Mouse (Mus musculus): ENCODE measurements around the gene Scamp5.
A peak's percentile ranks its signal among the peaks of the same experiment; 100 is the strongest.

DNA sequence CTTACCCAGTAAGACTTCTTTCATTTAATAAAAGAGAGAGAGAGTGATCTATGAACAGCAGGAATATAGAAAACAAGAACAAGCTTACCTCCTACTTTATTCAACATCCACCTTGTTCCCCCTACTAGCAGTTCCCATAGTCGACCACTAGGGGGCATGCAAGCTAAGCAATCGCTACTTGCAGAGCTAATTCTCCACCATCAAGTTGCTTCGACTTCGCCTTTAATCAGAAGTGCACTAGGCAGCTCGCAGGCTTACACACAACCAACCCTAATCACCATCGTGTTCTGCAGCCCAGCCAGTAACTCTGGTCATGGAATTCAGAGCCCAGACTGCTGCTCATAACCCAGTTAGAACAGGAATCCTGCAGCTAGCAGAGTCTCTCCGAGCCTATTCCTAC is 17.9 kb upstream of the Scamp5 start:
- TF ChIP-seq CTCF (IDR thresholded peaks at IDR 0.05; ENCODE audit: control insufficient read depth, insufficient read depth, insufficient replicate concordance, low read depth, low read length) (peak; percentile 63; the same call in 1 of the 2 replicates), POLR2A (IDR thresholded peaks at IDR 0.05; ENCODE audit: control insufficient read depth, low read depth, low read length) (no peak)
